Mouse (Mus musculus): Measurements from ENCODE around the gene Klhl30.

- TF ChIP-seq CTCF (IDR thresholded peaks at IDR 0.05; ENCODE audit: low read depth) = peak; percentile 93
- no peak for TF ChIP-seq EP300 (IDR thresholded peaks at IDR 0.05; ENCODE audit: low read depth)
These were observed 15.6 kb downstream of the Klhl30 start, which contains the start of gene Erfe for GRCm38 (mm10) chr1:91366215-91367108.

Measured in liver, postnatal 0 days (tissue).